Mouse (Mus musculus) kidney, adult 2 months (tissue): ENCODE results near the gene Prss48.

Experiments
- CTCF ChIP-seq: fragments of 200-500 bp; conservative IDR thresholded peaks from 2 replicates; pipeline ENCODE4 v1.5.1; 2011; ENCODE audit warnings: low read depth, mild to moderate bottlenecking, control low read depth, low read length, moderate library complexity, mixed read lengths; ENCODE audit not compliant: insufficient read depth, insufficient read length
- POLR2A ChIP-seq: fragments of 200-500 bp; IDR thresholded peaks from one replicate; pipeline ENCODE4 v1.6.1; 2011; ENCODE audit warnings: low read depth, low read length, control low read depth

DNA sequence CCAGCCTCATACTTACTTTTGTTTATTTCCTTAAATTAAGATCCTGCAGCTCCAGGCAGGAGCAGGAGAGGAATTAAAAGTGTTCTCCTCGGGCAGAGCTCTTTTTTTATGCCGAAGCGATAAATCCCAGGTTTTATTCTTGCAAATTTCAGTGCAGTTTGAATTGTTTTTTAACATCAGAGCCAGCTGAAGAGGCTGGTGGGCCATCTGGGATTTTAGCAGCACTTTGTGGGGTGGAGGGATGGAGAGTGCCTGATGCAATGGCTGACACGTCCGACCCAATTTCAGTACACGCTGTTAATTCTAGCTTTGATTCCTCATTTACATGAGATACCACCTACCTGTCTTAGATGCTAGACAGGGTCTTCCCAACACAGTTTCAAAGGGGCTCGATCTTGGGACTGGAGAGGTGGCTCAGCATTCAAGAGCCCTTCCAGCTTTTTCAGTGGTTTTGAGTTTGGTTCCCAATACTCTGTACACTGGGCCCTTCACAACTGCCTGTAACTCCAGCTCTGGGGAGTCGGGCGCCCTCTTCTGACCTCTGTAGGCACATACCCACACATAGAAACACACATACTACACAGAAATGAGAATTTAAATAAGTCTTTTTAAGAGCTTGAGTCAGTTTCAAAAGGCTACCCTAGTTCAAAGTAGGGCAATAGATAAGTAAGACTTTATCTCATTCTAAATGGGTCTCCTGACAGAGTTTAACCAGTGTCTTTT, 45.6 kb upstream of the Prss48 start:
- TF ChIP-seq CTCF (no peak), POLR2A (no peak)
